In the genomic region with DNA sequence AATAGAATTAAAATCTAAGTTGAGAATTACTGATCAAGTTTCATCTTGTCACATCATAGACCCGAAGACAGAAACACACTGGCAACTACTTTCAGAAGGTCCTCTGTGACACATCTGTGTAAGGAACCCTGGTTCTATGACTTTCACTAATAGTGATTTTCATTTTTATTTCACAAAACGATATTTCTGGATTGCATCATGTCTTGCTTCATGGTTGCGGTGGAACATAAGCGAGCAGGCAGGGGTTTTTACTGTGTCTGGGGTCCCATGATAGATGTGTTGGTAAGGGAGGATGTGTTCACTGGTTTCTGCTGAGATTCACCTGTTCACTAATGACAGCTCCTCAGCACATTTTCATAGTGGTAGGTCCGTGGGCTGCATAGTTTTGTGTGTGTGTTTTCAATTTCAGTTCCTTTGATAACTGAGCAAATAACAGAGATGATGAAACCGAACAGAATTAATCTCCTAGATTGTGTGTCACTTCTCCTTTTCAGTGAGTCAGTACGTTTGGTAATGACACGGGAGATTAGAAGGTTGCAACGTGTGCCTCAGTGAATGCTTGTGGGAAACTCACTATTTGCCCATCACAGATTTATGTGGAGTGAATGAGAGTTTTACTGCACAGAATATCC, we compare ENCODE assay signal across 19 mouse cellular contexts.
DNase-seq lines count a peak whose midpoint lies in the region; TF ChIP-seq lines count a peak whose summit lies in the region.
"Had no signal": no experiment of that assay in that cellular context is flagged by ENCODE, and none has a peak within 500 bp of the region (broad histone marks: within the 10 kb centered on the region; RNA-seq: fewer than 3 reads in every experiment).

No protein-coding gene starts in this region.

- H3K4me1 ChIP-seq in bone marrow macrophage, adult 2 months (ENCODE audit: control insufficient read depth, insufficient read depth, low read length) = peaks cover 16% of the 10 kb centered on the region
- H3K4me1 ChIP-seq: heart, embryonic 15.5 days; midbrain, embryonic 13.5 days; neural tube, embryonic 12.5 days had no signal

- WGBS in macrophage (ENCODE audit: missing documents) = 20% methylated on average over 9 of the region's 9 CpGs

- H3K79me2 ChIP-seq in macrophage (ENCODE audit: inconsistent target) = no peaks in the 10 kb centered on the region

- peak overlapping the region; percentile 65 for H3K4me3 ChIP-seq in bone marrow macrophage, adult 2 months (ENCODE audit: insufficient read depth, low read length)
- H3K4me3 ChIP-seq in macrophage (ENCODE audit: inconsistent target) = no peak overlapping the region; the same call in 1 of the 2 replicates
- H3K4me3 ChIP-seq: embryonic facial prominence, embryonic 12.5 days; heart, embryonic 15.5 days; layer of hippocampus, adult 2 months; megakaryocyte, embryonic 14.5 days; midbrain, embryonic 13.5 days; neural tube, embryonic 12.5 days had no signal

- TF ChIP-seq CTCF in bone marrow macrophage, adult 2 months (IDR thresholded peaks at IDR 0.05; ENCODE audit: low read depth, low read length) = no peak

- TF ChIP-seq POLR2A in bone marrow macrophage, adult 2 months (IDR thresholded peaks at IDR 0.05; ENCODE audit: borderline replicate concordance, low read depth, low read length) = no peak

- no peaks in the 10 kb centered on the region for H3K36me3 ChIP-seq in macrophage (ENCODE audit: inconsistent target)
- H3K36me3 ChIP-seq: embryonic facial prominence, embryonic 12.5 days; heart, embryonic 15.5 days; midbrain, embryonic 13.5 days; neural tube, embryonic 12.5 days had no signal

- DNase-seq in CD4-positive, CD25-positive, alpha-beta regulatory T cell, adult 2 months (ENCODE audit: low read depth, low spot score) = peak; percentile 6
- no peak for DNase-seq in ovary, postnatal 36 days (ENCODE audit: low spot score)
- no peak for DNase-seq in right cerebral cortex, adult 18-20 months
- DNase-seq in Muller cell, postnatal 12 days (ENCODE audit: inconsistent ontology term) = no peak
- DNase-seq in right cerebral cortex, adult 2 months (ENCODE audit: low spot score in 2 of 2) = no peak
- DNase-seq: adrenal gland, postnatal 14 days; heart, postnatal 4 days; kidney, postnatal 14 days; lung, adult 18-20 months; lung, postnatal 10 days had no signal

- no peak overlapping the region for H3K27ac ChIP-seq in bone marrow macrophage, adult 2 months (ENCODE audit: insufficient read depth, low read depth, low read length)
- H3K27ac ChIP-seq in macrophage = peak overlapping the region; percentile 36
- H3K27ac ChIP-seq: embryonic facial prominence, embryonic 12.5 days; heart, embryonic 15.5 days; hindbrain, embryonic 14.5 days; layer of hippocampus, adult 2 months; midbrain, embryonic 13.5 days; neural tube, embryonic 12.5 days had no signal
